Mouse (Mus musculus): Measurements from ENCODE around the gene AI661453.

GRCm38 (mm10) chr17:47515180-47515844 is 78.9 kb downstream of the AI661453 start:
- TF ChIP-seq CTCF (IDR thresholded peaks at IDR 0.05) (no peak), EP300 (IDR thresholded peaks at IDR 0.05) (no peak)

Data from lung, postnatal 0 days (tissue).